Comparison of ENCODE assay signal across 15 mouse cellular contexts in genomic region chr9:53664819-53665218, GRCm38 (mm10). TPM values are rescaled to one million over a fixed set of nuclear protein-coding genes. Genes with fewer than 3 reads are reported as not detected.
A peak's percentile ranks its signal among the peaks of the same experiment; 100 is the strongest.
DNase-seq lines count a peak whose midpoint lies in the region; ATAC-seq lines count a peak whose summit lies in the region.
"Had no signal": no experiment of that assay in that cellular context is flagged by ENCODE, and none has a peak within 500 bp of the region (broad histone marks: within the 10 kb centered on the region; RNA-seq: fewer than 3 reads in every experiment).

No protein-coding gene starts in this region.

- no peak for ATAC-seq in kidney, embryonic 15.5 days (replicated peaks; ENCODE audit: low FRiP score)
- no peak for ATAC-seq in midbrain, embryonic 15.5 days (replicated peaks)
- no peak for ATAC-seq in heart, embryonic 12.5 days (ENCODE audit: insufficient number of reproducible peaks, low FRiP score)
- ATAC-seq: intestine, postnatal 0 days had no signal

- H3K4me1 ChIP-seq in kidney, embryonic 15.5 days, result peaks cover 28% of the 10 kb centered on the region
- H3K4me1 ChIP-seq in midbrain, embryonic 15.5 days, result peaks cover 33% of the 10 kb centered on the region
- peaks cover 11% of the 10 kb centered on the region for H3K4me1 ChIP-seq in heart, embryonic 12.5 days (replicated peaks)

- H3K4me2 ChIP-seq in kidney, embryonic 15.5 days, result 0 out of 2 replicates have a peak overlapping the region, but pooled peaks have one; percentile 79
- H3K4me2 ChIP-seq in midbrain, embryonic 15.5 days, result peak overlapping the region; percentile 81
- no peak overlapping the region for H3K4me2 ChIP-seq in heart, embryonic 12.5 days

- no peaks in the 10 kb centered on the region for H3K36me3 ChIP-seq in kidney, embryonic 15.5 days
- no peaks in the 10 kb centered on the region for H3K36me3 ChIP-seq in midbrain, embryonic 15.5 days (replicated peaks)
- H3K36me3 ChIP-seq in heart, embryonic 12.5 days, result no peaks in the 10 kb centered on the region

- no peak overlapping the region for H3K9ac ChIP-seq in kidney, embryonic 15.5 days
- no peak overlapping the region for H3K9ac ChIP-seq in midbrain, embryonic 15.5 days
- H3K9ac ChIP-seq in heart, embryonic 12.5 days, result no peak overlapping the region
- H3K9ac ChIP-seq: liver, embryonic 15.5 days had no signal

- no peak for DNase-seq in kidney, postnatal 14 days
- DNase-seq in 416B (ENCODE audit: low read depth), result peak; percentile 36
- DNase-seq in A20 (ENCODE audit: low read depth, low spot score), result peak; percentile 29
- no peak for DNase-seq in left cerebral cortex, adult 18-20 months (ENCODE audit: low spot score in 2 of 2)
- DNase-seq: cerebellum, postnatal 36 days; heart, postnatal 10 days; kidney, postnatal 10 days; layer of hippocampus, adult 9-11 months; lung, postnatal 10 days had no signal

- WGBS in kidney, embryonic 15.5 days, result 75% methylated on average over 2 of the region's 2 CpGs
- WGBS in midbrain, embryonic 15.5 days, result 70% methylated on average over 2 of the region's 2 CpGs
- WGBS in heart, embryonic 12.5 days, result 78% methylated on average over 2 of the region's 2 CpGs

- no peak overlapping the region for H3K27ac ChIP-seq in kidney, embryonic 15.5 days
- no peak overlapping the region for H3K27ac ChIP-seq in midbrain, embryonic 15.5 days
- no peak overlapping the region for H3K27ac ChIP-seq in heart, embryonic 12.5 days (ENCODE audit: poor library complexity, severe bottlenecking)

- H3K27me3 ChIP-seq in kidney, embryonic 15.5 days, result no peaks in the 10 kb centered on the region
- no peaks in the 10 kb centered on the region for H3K27me3 ChIP-seq in midbrain, embryonic 15.5 days (replicated peaks)
- no peaks in the 10 kb centered on the region for H3K27me3 ChIP-seq in heart, embryonic 12.5 days (replicated peaks)
- H3K27me3 ChIP-seq: liver, embryonic 15.5 days had no signal

- H3K4me3 ChIP-seq in kidney, embryonic 15.5 days (replicated peaks), result no peak overlapping the region
- H3K4me3 ChIP-seq in midbrain, embryonic 15.5 days, result no peak overlapping the region
- H3K4me3 ChIP-seq in heart, embryonic 12.5 days, result no peak overlapping the region

- H3K9me3 ChIP-seq in kidney, embryonic 15.5 days (replicated peaks), result no peaks in the 10 kb centered on the region
- H3K9me3 ChIP-seq in midbrain, embryonic 15.5 days, result no peaks in the 10 kb centered on the region
- no peaks in the 10 kb centered on the region for H3K9me3 ChIP-seq in heart, embryonic 12.5 days (replicated peaks)
- H3K9me3 ChIP-seq: liver, embryonic 15.5 days had no signal

RNA-seq across cellular contexts. Expression of gene Cul5, which starts 5.0 kb away (rescaled TPM):
- polyA plus RNA-seq in kidney, embryonic 15.5 days (2015; fragmentation: Nextera tagmentation; extraction: Ambion mirVana), result 33.5 and 35.3 TPM in 2 replicates
- polyA plus RNA-seq in midbrain, embryonic 15.5 days (2015; fragmentation: Nextera tagmentation; extraction: Ambion mirVana), result 42.0 and 47.1 TPM in 2 replicates
- total RNA-seq in left cerebral cortex, adult 18-20 months (2021), result 10 to 100 TPM; 54.7 to 56.4 TPM
- polyA plus RNA-seq in heart, embryonic 12.5 days (2016; fragmentation: Nextera tagmentation; extraction: Ambion mirVana), result 34.2 TPM in 2 replicates

RNA-seq across cellular contexts. Expression of gene Rab39, which starts 41.2 kb away (rescaled TPM):
- polyA plus RNA-seq in kidney, embryonic 15.5 days (2015; fragmentation: Nextera tagmentation; extraction: Ambion mirVana), result 0.36 and 0.57 TPM in 2 replicates
- polyA plus RNA-seq in midbrain, embryonic 15.5 days (2015; fragmentation: Nextera tagmentation; extraction: Ambion mirVana), result 2.2 and 2.5 TPM in 2 replicates
- 1 to 10 TPM; 1.2 to 1.6 TPM for total RNA-seq in left cerebral cortex, adult 18-20 months (2021)
- 0.22 and 0.46 TPM in 2 replicates for polyA plus RNA-seq in heart, embryonic 12.5 days (2016; fragmentation: Nextera tagmentation; extraction: Ambion mirVana)
- total RNA-seq: megakaryocyte-erythroid progenitor cell, adult 5-6 weeks had no signal

RNA-seq across cellular contexts. Expression of gene Acat1, which starts 54.6 kb away (rescaled TPM):
- polyA plus RNA-seq in kidney, embryonic 15.5 days (2015; fragmentation: Nextera tagmentation; extraction: Ambion mirVana), result 115 and 118 TPM in 2 replicates
- 137 and 138 TPM in 2 replicates for polyA plus RNA-seq in midbrain, embryonic 15.5 days (2015; fragmentation: Nextera tagmentation; extraction: Ambion mirVana)
- total RNA-seq in left cerebral cortex, adult 18-20 months (2021), result 10 to 100 TPM; 56.7 to 59.2 TPM
- polyA plus RNA-seq in heart, embryonic 12.5 days (2016; fragmentation: Nextera tagmentation; extraction: Ambion mirVana), result 185 and 195 TPM in 2 replicates

Comparison
In these comparisons a context has a peak if more than half of its experiments do, and no peak if none do; other contexts are left out.
1. DNase-seq: peak in 416B (single experiment) and A20 (single experiment); none in kidney, postnatal 14 days (single experiment) and left cerebral cortex, adult 18-20 months (0 of 2).